Comparison of ENCODE assay signal across 8 mouse cellular contexts in the genomic region with DNA sequence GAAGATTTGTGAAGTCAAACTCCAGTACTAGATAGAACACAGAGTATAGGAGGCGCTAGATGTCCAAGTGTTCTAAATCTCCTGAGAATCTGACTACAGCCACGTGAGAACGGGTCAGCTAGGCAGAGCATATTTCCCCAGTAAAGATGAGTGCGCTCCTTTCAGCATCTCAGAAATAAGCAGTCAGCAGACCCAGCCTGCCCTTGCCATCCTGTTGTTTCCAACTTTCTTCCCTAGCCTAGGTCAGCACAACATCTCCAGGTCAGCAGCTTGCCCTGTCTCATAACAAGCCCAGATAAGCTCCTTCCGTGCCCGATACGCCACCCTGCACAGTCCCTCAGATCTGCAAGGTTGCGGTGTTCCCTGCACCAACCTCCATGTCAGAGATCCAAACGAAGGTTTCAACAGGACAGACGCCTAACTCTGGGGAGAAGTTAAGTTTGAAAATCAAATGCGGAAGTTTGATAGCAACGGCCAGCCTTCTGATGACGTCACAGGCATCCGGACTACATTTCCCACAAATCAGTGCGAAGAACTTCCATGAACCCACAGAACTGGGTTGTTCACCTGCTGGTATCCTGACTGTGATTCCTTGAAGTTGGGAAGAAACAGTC. TPM values are rescaled to one million over a fixed set of nuclear protein-coding genes. Genes with fewer than 3 reads are reported as not detected.
DNase-seq lines count a peak whose midpoint lies in the region; ATAC-seq and TF ChIP-seq lines count a peak whose summit lies in the region.

A gene (minus strand): TSS at position 406 of the 614 bp plus-strand sequence.
A gene (minus strand): TSS at position 475 of the 614 bp plus-strand sequence.

- H3K4me3 ChIP-seq in G1E (ENCODE audit: low read depth, low read length) = peak within 1 kb of the TSS; percentile 74
- H3K4me3 ChIP-seq in forebrain, embryonic 16.5 days (replicated peaks; ENCODE audit: low read length) = peak within 1 kb of the TSS; percentile 60
- peak within 1 kb of the TSS; percentile 79 for H3K4me3 ChIP-seq in layer of hippocampus, adult 2 months
- peak within 1 kb of the TSS; percentile 78 for H3K4me3 ChIP-seq in lung, embryonic 14.5 days (ENCODE audit: low read depth, low read length)
- H3K4me3 ChIP-seq in olfactory bulb, adult 2 months (ENCODE audit: insufficient read depth, low read depth, low read length) = peak within 1 kb of the TSS; percentile 95
- H3K4me3 ChIP-seq in thymus, adult 2 months (ENCODE audit: control insufficient read depth, insufficient read depth, low read length) = peak within 1 kb of the TSS; percentile 77

- no peak within 1 kb of the TSS for H3K27ac ChIP-seq in forebrain, embryonic 16.5 days (ENCODE audit: low read length)
- H3K27ac ChIP-seq in layer of hippocampus, adult 2 months = peak within 1 kb of the TSS; percentile 76
- peak within 1 kb of the TSS; percentile 69 for H3K27ac ChIP-seq in lung, embryonic 14.5 days (ENCODE audit: low read depth)
- H3K27ac ChIP-seq in olfactory bulb, adult 2 months (ENCODE audit: insufficient read depth, low read depth, low read length) = peak within 1 kb of the TSS; percentile 64
- peak within 1 kb of the TSS; percentile 64 for H3K27ac ChIP-seq in thymus, adult 2 months (ENCODE audit: control insufficient read depth, insufficient read depth, low read length)

- DNase-seq in G1E (ENCODE audit: low spot score) = no peak
- peak; percentile 88 to 93 for DNase-seq in cerebellum, adult 18-20 months
- peak; percentile 91 to 93 for DNase-seq in heart, postnatal 36 days
- DNase-seq in layer of hippocampus, adult 2 months (ENCODE audit: low spot score in 2 of 2) = peak; percentile 89 to 92
- DNase-seq in lung, embryonic 14.5 days = peak; percentile 96
- peak; percentile 88 for DNase-seq in thymus, adult 2 months

- under 1% methylated on average over 15 of the region's 15 CpGs for WGBS in forebrain, embryonic 16.5 days
- WGBS in lung, embryonic 14.5 days = under 1% methylated on average over 15 of the region's 15 CpGs
- under 1% methylated on average over 15 of the region's 15 CpGs for WGBS in olfactory bulb, adult 2 months
- WGBS in thymus, adult 2 months = under 1% methylated on average over 15 of the region's 15 CpGs

- intact Hi-C loops in heart, postnatal 36 days (cut with DNase I) = loop anchor here (1.0 to 10.0 kb wide), 6 partner anchors 15 to 365 kb away; a partner anchor contains a TSS

- H3K9me3 ChIP-seq in G1E (replicated peaks) = no peaks in the 10 kb centered on the region
- no peaks in the 10 kb centered on the region for H3K9me3 ChIP-seq in forebrain, embryonic 16.5 days (ENCODE audit: control insufficient read depth, low read length)
- H3K9me3 ChIP-seq in lung, embryonic 14.5 days (ENCODE audit: low read depth, low read length) = no peaks in the 10 kb centered on the region

- H3K27me3 ChIP-seq in G1E (ENCODE audit: insufficient read depth, low read length) = no peaks in the 10 kb centered on the region
- H3K27me3 ChIP-seq in forebrain, embryonic 16.5 days (replicated peaks; ENCODE audit: control insufficient read depth, insufficient read depth, low read length) = no peaks in the 10 kb centered on the region
- H3K27me3 ChIP-seq in lung, embryonic 14.5 days (ENCODE audit: insufficient read depth, low read length) = no peaks in the 10 kb centered on the region
- no peaks in the 10 kb centered on the region for H3K27me3 ChIP-seq in thymus, adult 2 months (ENCODE audit: control insufficient read depth, insufficient read depth, low read length)

- H3K4me2 ChIP-seq in forebrain, embryonic 16.5 days (ENCODE audit: low read length) = peak within 1 kb of the TSS; percentile 75
- H3K4me2 ChIP-seq in lung, embryonic 14.5 days = peak within 1 kb of the TSS; percentile 64

- peak within 1 kb of the TSS; percentile 30 for H3K9ac ChIP-seq in forebrain, embryonic 16.5 days (replicated peaks; ENCODE audit: low read depth, low read length)
- peak within 1 kb of the TSS; percentile 71 for H3K9ac ChIP-seq in lung, embryonic 14.5 days

- H3K36me3 ChIP-seq in G1E (replicated peaks) = no peaks in the 10 kb centered on the region
- H3K36me3 ChIP-seq in forebrain, embryonic 16.5 days (ENCODE audit: control insufficient read depth, insufficient read depth) = no peaks in the 10 kb centered on the region
- no peaks in the 10 kb centered on the region for H3K36me3 ChIP-seq in lung, embryonic 14.5 days (ENCODE audit: insufficient read depth)
- no peaks in the 10 kb centered on the region for H3K36me3 ChIP-seq in thymus, adult 2 months (ENCODE audit: control insufficient read depth, insufficient read depth, low read length)

- peaks cover 13% of the 10 kb centered on the region for H3K4me1 ChIP-seq in G1E (ENCODE audit: insufficient read depth, low read depth, low read length)
- peaks cover 8% of the 10 kb centered on the region for H3K4me1 ChIP-seq in forebrain, embryonic 16.5 days (replicated peaks; ENCODE audit: control insufficient read depth, insufficient read depth, low read length)
- no peaks in the 10 kb centered on the region for H3K4me1 ChIP-seq in lung, embryonic 14.5 days (ENCODE audit: insufficient read depth)
- no peaks in the 10 kb centered on the region for H3K4me1 ChIP-seq in olfactory bulb, adult 2 months (ENCODE audit: control insufficient read depth, insufficient read depth, low read length)
- no peaks in the 10 kb centered on the region; the same call in 1 of the 2 replicates for H3K4me1 ChIP-seq in thymus, adult 2 months (replicated peaks; ENCODE audit: control insufficient read depth, insufficient read depth, low read length)

- TF ChIP-seq CTCF in G1E (IDR thresholded peaks at IDR 0.05; ENCODE audit: low read depth, low read length) = no peak
- TF ChIP-seq CTCF in layer of hippocampus, adult 2 months (conservative IDR thresholded peaks at IDR 0.05) = peak; percentile 35; the same call in 1 of the 2 replicates
- peak; percentile 33 for TF ChIP-seq CTCF in lung, embryonic 14.5 days (IDR thresholded peaks at IDR 0.05; ENCODE audit: low read depth)
- no peak for TF ChIP-seq CTCF in olfactory bulb, adult 2 months (IDR thresholded peaks at IDR 0.05; ENCODE audit: insufficient read depth, low read depth, low read length)
- no peak for TF ChIP-seq CTCF in thymus, adult 2 months (IDR thresholded peaks at IDR 0.05; ENCODE audit: borderline replicate concordance, control insufficient read depth, extremely low read depth, insufficient read depth, low read length, poor library complexity)

- TF ChIP-seq POLR2A in olfactory bulb, adult 2 months (IDR thresholded peaks at IDR 0.05; ENCODE audit: insufficient read depth, low read depth, low read length) = no peak
- TF ChIP-seq POLR2A in thymus, adult 2 months (IDR thresholded peaks at IDR 0.05; ENCODE audit: control insufficient read depth, extremely low read depth, insufficient read depth, low read length, poor library complexity) = 0 out of 2 replicates have a peak, but pooled peaks have one; percentile 25

- peak; percentile 82 for ATAC-seq in G1E (ENCODE audit: extremely low read depth, insufficient number of reproducible peaks, low FRiP score, poor library complexity, severe bottlenecking)
- ATAC-seq in forebrain, embryonic 16.5 days = peak; percentile 96
- peak; percentile 92 for ATAC-seq in lung, embryonic 14.5 days (ENCODE audit: insufficient read depth)

RNA-seq across cellular contexts. Expression of the first gene that starts in this region (rescaled TPM):
- 5.2 and 8.1 TPM in 2 replicates for total RNA-seq in G1E (2014; fragmentation: Nextera tagmentation)
- total RNA-seq in G1E (2017) = 4.9 and 7.2 TPM in 2 replicates
- not detected in 2 replicates for polyA plus RNA-seq in G1E (2012)
- polyA plus RNA-seq in forebrain, embryonic 16.5 days (2015; fragmentation: Nextera tagmentation; extraction: Ambion mirVana) = not detected in 2 replicates
- 1 to 10 TPM; 1.4 TPM for total RNA-seq in heart, postnatal 36 days (2021)
- under 1 TPM; 0.81 to 0.82 TPM for total RNA-seq in layer of hippocampus, adult 2 months (2021)
- 0.67 TPM in 1 of 2 replicates, not detected in the other for polyA plus RNA-seq in lung, embryonic 14.5 days (2014; fragmentation: Nextera tagmentation; extraction: Ambion mirVana)
- not detected in 2 replicates for polyA plus RNA-seq in olfactory bulb, adult 2 months (2012; ENCODE audit: insufficient read depth, insufficient read length, low replicate concordance, missing spikeins)
- polyA plus RNA-seq in thymus, adult 2 months (2012; rRNA removed) = not detected in 2 replicates

RNA-seq across cellular contexts. Expression of the second gene that starts in this region (rescaled TPM):
- total RNA-seq in G1E (2014; fragmentation: Nextera tagmentation) (10.3 and 13.4 TPM in 2 replicates), G1E (2017) (5.5 and 6.0 TPM in 2 replicates)
- 0.04 and 0.13 TPM in 2 replicates for polyA plus RNA-seq in G1E (2012)
- 0.62 and 0.68 TPM in 2 replicates for polyA plus RNA-seq in forebrain, embryonic 16.5 days (2015; fragmentation: Nextera tagmentation; extraction: Ambion mirVana)
- total RNA-seq in heart, postnatal 36 days (2021) = 1 to 10 TPM; 1.1 to 1.5 TPM
- 1 to 10 TPM; 1.0 to 1.2 TPM for total RNA-seq in layer of hippocampus, adult 2 months (2021)
- polyA plus RNA-seq in lung, embryonic 14.5 days (2014; fragmentation: Nextera tagmentation; extraction: Ambion mirVana) = 1.3 and 1.6 TPM in 2 replicates
- not detected in 2 replicates for polyA plus RNA-seq in olfactory bulb, adult 2 months (2012; ENCODE audit: insufficient read depth, insufficient read length, low replicate concordance, missing spikeins)
- polyA plus RNA-seq in thymus, adult 2 months (2012; rRNA removed) = 0.82 TPM in 2 replicates

Comparison
In these comparisons a context has a peak if more than half of its experiments do, and no peak if none do; other contexts are left out.
1. Peak in ATAC-seq, H3K4me3 ChIP-seq, H3K9ac ChIP-seq and H3K4me2 ChIP-seq in forebrain, embryonic 16.5 days; RNA of the genes that start here not detected or under 1 TPM.
2. Peak in DNase-seq, H3K4me3 ChIP-seq and H3K27ac ChIP-seq in thymus, adult 2 months; RNA of the genes that start here not detected or under 1 TPM.
3. CTCF ChIP-seq: peak in layer of hippocampus, adult 2 months (single experiment) and lung, embryonic 14.5 days (single experiment); none in G1E (single experiment), olfactory bulb, adult 2 months (single experiment) and thymus, adult 2 months (single experiment).
4. Peak in every context shown above with its lines, with median percentiles within 50 percentile points of each other: ATAC-seq and H3K4me3 ChIP-seq.